Mouse (Mus musculus) hindbrain, embryonic 10.5 days (tissue): ENCODE data around the gene Gm21915. TPM values are rescaled to one million over a fixed set of nuclear protein-coding genes. Genes with fewer than 3 reads are reported as not detected.

ENCODE experiments used
- DNase-seq: peaks from one replicate; pipeline ENCODE4 v3.0.0-alpha.2; 2017; ENCODE audit warnings: low spot score
- H3K27ac ChIP-seq: fragments of 300-500 bp; sonication (generic); 2 replicates; pipeline ENCODE4 v1.5.1; 2016; ENCODE audit warnings: mild to moderate bottlenecking, moderate library complexity
- H3K27me3 ChIP-seq: fragments of 300-500 bp; sonication (generic); 2 replicates; pipeline ENCODE4 v1.6.1; 2016; ENCODE audit warnings: mild to moderate bottlenecking; ENCODE audit not compliant: poor library complexity, insufficient read depth, severe bottlenecking
- H3K36me3 ChIP-seq: fragments of 300-500 bp; sonication (generic); 2 replicates; pipeline ENCODE4 v1.6.1; 2016; ENCODE audit warnings: mild to moderate bottlenecking, moderate library complexity
- H3K4me1 ChIP-seq: fragments of 300-500 bp; sonication (generic); replicated peaks from 2 replicates; pipeline ENCODE4 v1.6.1; 2016; ENCODE audit warnings: mild to moderate bottlenecking
- H3K4me3 ChIP-seq: fragments of 300-500 bp; sonication (generic); 2 replicates; pipeline ENCODE4 v1.5.1; 2016; ENCODE audit warnings: mild to moderate bottlenecking, moderate library complexity
- H3K9me3 ChIP-seq: fragments of 300-500 bp; sonication (generic); 2 replicates; pipeline ENCODE4 v1.6.1; 2016; ENCODE audit warnings: mild to moderate bottlenecking, moderate library complexity
- WGBS: fragments of 180-500 bp; shearing (Covaris S2); methylation state at CpG from one replicate; pipeline ENCODE4 v1.1.7; 2016; 5-methylcytosine and 5-hydroxymethylcytosine counted together
- polyA plus RNA-seq: library from polyadenylated mRNA; unstranded; fragments of >200 nt; fragmentation: Nextera tagmentation; extraction: Ambion mirVana; gene quantifications from 2 replicates; pipeline ENCODE4 v1.2.1, GENCODE M21; 2016

Gene Gm21915
- polyA plus RNA-seq, 1 experiment from 2014 or later: not detected

DNA sequence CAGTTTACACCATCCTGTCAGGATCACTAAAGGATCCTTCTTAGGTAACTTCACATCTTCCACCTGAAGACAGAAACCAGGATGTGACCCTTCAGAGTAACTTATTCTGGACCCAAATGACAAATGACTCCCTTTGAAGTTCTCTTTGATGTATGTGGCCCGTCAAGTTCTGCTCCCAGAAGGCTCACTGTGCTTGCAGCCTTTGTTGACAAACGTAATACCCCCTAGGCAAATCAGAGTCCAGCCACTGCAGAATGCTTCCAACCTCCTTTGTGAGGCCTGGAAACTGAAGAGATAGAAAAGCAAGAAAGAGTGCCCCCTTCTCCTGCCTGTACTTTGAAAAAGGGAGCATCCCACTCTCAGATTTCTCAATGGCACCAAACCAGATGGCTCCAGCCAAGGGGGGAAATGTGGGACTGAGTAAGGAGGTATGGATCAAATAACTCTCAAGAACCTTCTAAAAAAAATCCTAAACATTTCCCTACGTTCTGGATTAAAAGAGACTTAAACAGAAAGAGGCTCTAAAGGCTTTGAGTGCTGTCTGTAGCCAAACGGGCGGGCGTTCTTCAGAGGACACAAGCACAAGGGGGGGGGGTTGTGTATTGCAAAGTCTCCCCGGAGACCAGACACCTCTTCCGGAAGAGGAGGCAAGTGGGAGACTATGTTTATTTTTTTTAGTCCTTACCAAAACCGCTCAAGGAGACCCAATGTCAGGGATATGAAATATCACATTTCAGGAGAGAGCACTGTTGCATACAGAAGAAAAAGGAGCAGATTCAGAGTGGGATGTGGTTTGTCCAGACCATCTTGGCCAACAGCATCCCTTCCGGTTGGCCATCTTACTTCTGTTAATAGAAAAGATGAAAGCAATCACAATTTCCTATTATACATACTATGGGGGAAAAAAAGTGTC, 34.2 kb downstream of the Gm21915 start:
- H3K27ac ChIP-seq: peak overlapping the region; percentile 23; the same call in 1 of the 2 replicates
- no peaks in the 10 kb centered on the region for H3K9me3 ChIP-seq
- H3K4me1 ChIP-seq: peaks cover 45% of the 10 kb centered on the region
- no peaks in the 10 kb centered on the region for H3K36me3 ChIP-seq
- no peaks in the 10 kb centered on the region for H3K27me3 ChIP-seq
- 51% methylated on average over 10 of the region's 10 CpGs for WGBS
- no peak overlapping the region for H3K4me3 ChIP-seq
- no peak for DNase-seq

DNA sequence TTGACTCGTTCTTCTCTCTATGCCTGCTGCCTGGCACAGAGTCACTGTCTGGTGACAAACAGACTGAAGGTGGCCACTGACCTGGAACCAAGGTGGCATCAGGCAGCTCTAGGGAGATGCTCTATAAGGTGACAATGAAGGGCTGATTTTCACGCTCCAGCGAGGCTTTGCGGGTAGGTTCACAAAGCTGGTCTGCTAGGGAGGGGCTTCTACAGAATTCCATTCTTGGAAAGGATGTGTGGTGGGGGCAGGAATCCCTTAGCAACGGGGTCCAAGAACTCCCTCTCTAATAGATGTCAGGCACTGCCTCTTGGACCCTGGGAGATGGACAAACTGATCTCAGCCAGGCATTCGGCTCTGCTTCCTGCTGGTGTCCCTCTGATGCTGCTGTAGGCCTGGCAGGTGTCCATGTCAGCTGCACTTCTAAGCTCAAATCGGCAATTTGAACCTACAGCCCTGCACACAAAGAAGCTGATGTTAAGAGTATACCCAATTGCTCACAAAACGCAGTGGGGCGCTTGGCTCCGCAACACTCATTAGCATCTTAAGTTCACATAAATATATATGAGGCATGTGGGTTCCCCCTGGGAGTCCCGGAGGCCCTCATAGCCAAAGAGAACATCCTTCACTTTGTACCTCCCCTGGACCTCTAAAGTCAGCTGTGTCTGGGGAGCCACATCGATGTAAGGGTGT, 38.2 kb downstream of the Gm21915 start:
- Histone ChIP-seq H3K4me1 (peaks cover 64% of the 10 kb centered on the region), H3K27ac (peak overlapping the region; percentile 77), H3K27me3 (no peaks in the 10 kb centered on the region), H3K36me3 (no peaks in the 10 kb centered on the region), H3K4me3 (no peak overlapping the region), H3K9me3 (no peaks in the 10 kb centered on the region)
- DNase-seq: no peak
- 40% methylated on average over 12 of the region's 12 CpGs for WGBS

DNA sequence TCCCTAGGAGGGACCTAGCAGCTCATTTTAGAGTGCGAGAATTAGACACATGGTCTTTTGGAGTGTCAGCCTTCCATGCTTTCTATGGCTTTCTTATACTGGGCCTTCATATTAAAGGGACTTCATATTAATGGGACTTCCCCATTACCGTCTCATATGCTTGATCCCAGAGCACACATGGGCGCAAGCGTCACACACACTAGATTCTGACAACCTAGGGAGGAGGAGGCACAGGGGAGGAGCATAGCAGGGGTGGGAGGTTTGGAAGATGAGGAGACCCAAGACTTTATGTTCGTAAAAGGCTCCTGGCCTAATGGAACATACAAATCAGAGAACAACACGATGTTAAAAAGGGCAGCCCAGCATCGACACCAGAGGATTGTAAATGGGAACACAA, 38.7 kb downstream of the Gm21915 start:
- peak overlapping the region; percentile 77 for H3K27ac ChIP-seq
- H3K4me1 ChIP-seq: peaks cover 62% of the 10 kb centered on the region
- no peaks in the 10 kb centered on the region for H3K36me3 ChIP-seq

DNA sequence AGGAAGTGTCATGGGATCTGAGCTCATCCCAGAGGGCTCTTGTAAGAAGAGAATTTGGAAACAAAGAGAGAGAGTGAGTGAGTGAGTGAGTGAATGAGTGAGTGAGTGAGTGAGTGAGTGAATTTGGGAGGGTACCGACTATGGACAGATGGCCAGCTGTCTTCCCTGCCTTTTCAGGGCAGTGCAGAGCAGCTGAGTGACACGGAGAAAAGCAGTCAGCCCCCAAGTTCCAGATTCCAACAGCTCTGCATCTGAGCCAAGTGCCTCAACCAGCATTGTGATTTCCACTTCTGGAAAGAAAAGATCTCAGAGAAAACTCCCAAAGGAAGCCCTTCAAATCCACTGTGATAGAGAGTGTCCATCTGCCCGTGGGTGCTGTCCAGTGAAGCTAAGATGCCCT, 39.2 kb downstream of the Gm21915 start:
- Histone ChIP-seq H3K4me3 (no peak overlapping the region), H3K27ac (peak overlapping the region; percentile 77), H3K27me3 (no peaks in the 10 kb centered on the region), H3K36me3 (no peaks in the 10 kb centered on the region), H3K9me3 (no peaks in the 10 kb centered on the region), H3K4me1 (peaks cover 57% of the 10 kb centered on the region)
- DNase-seq: no peak
- WGBS: 62% methylated on average over 3 of the region's 3 CpGs

More for the DNA sequence above, 38.7 kb downstream of the Gm21915 start:
- Histone ChIP-seq H3K9me3 (no peaks in the 10 kb centered on the region), H3K27me3 (no peaks in the 10 kb centered on the region), H3K4me3 (no peak overlapping the region)
- DNase-seq: no peak
- WGBS: 74% methylated on average over 7 of the region's 7 CpGs

DNA sequence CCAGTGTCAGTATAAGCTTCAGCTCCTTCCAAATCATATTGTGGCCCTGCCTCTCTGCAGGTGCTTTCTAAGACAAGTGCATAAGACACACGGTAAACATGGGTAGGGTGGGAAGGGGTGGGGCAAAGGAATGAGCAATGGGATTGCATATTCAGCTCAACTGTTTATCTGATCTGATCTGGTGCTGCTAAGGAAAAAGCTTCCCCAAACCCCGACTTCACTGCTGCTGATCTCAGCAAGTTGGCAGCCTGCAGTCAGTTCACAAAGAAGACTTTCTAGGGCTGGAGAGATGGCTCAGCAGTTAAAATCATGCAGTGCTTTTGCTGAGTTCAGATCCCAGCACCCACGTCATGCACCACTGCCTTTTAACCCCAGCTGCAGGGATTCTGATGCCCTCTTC, 39.6 kb downstream of the Gm21915 start:
- peaks cover 53% of the 10 kb centered on the region for H3K4me1 ChIP-seq
- H3K27ac ChIP-seq: peak overlapping the region; percentile 77
- no peaks in the 10 kb centered on the region for H3K27me3 ChIP-seq
- H3K4me3 ChIP-seq: no peak overlapping the region
- WGBS: 58% methylated on average over 3 of the region's 3 CpGs
- no peaks in the 10 kb centered on the region for H3K36me3 ChIP-seq
- no peaks in the 10 kb centered on the region for H3K9me3 ChIP-seq
- no peak for DNase-seq

DNA sequence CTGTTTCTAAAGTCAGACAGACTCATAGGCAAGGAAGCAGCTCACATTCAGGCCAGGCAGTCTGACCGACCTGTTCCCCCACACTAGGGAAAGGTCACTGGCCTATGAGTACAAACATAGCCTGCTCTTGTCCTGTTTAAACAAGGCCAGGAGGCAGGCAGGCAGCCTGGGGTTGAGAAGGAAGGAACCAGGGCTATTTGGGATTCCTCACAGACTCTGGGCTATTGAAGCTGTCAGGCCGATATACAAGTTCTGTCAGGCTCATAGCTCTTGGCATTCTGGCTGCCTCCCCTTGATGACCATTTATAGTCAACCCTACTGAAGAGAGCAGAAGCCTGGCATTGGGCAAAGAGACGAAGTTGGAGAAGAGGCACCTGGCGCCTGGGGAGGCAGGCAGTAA, 41.2 kb downstream of the Gm21915 start:
- peak overlapping the region; percentile 59 for H3K27ac ChIP-seq
- H3K36me3 ChIP-seq: no peaks in the 10 kb centered on the region
- no peaks in the 10 kb centered on the region for H3K9me3 ChIP-seq
- no peak overlapping the region for H3K4me3 ChIP-seq
- peaks cover 59% of the 10 kb centered on the region for H3K4me1 ChIP-seq
- 60% methylated on average over 4 of the region's 4 CpGs for WGBS
- H3K27me3 ChIP-seq: no peaks in the 10 kb centered on the region
- no peak for DNase-seq

DNA sequence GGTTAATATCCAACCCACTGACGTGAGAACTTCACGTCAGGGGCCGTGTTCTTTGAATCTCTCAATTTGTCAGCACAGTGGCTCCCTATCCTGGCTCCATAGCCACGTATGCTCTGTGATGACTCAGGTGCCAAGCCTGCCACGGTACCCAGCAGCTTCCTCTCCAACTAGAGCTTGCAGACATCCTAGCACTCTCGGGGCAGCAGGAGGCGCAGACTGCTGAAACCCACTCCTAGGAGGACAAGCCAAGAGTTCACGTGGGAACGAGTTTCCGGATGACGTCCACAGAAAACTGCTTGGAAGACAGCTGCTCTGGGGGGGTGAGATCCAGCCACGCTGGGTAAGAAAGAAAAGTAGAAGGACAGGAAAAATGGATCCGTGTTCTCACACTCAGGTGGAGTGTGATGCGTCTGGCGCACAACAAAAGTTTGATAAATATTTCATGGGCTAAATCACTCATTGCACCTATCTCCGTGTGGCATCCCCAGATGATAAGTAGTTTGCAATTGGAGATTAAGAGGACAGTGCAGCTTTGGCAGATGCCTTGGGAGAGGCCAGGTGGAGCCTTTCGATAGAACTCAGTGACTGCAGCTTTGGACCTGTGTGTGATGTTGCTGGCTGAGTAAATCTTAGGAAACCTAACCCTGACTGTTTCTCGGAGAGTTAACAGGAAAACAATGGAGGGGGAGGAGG, 46.9 kb downstream of the Gm21915 start:
- 72% methylated on average over 18 of the region's 18 CpGs for WGBS
- no peaks in the 10 kb centered on the region for H3K9me3 ChIP-seq
- H3K27me3 ChIP-seq: no peaks in the 10 kb centered on the region
- peaks cover 44% of the 10 kb centered on the region for H3K4me1 ChIP-seq
- no peak for DNase-seq
- H3K27ac ChIP-seq: peak overlapping the region; percentile 4; the same call in 1 of the 2 replicates
- H3K36me3 ChIP-seq: no peaks in the 10 kb centered on the region
- H3K4me3 ChIP-seq: no peak overlapping the region

DNA sequence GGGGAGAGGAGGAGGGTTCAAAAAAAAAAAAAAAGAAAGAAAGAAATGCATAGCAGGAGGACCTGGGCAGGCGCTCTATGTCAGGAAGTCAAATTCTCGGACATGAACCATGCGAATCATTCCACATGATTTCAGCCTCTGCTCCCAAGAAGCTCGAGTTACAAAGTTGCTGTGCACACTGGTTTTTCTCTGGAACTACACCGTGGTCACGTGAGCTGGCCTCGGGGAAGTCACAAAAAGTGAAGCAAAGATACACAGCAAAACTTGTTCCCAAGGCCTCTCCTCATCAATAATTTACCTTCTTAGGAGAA, 47.4 kb downstream of the Gm21915 start:
- Histone ChIP-seq H3K27ac (no peak overlapping the region), H3K4me3 (no peak overlapping the region), H3K4me1 (peaks cover 47% of the 10 kb centered on the region), H3K27me3 (no peaks in the 10 kb centered on the region), H3K36me3 (no peaks in the 10 kb centered on the region), H3K9me3 (no peaks in the 10 kb centered on the region)
- 31% methylated on average over 7 of the region's 7 CpGs for whole genome bisulfite sequencing
- no peak for DNase-seq

Other genes starting within 250 kb of the Gm21915 start
- 2.9 and 4.6 TPM in 2 replicates for gene Gramd1b, start 139.2 kb upstream of the Gm21915 start, polyA plus RNA-seq
- 33.7 and 37.0 TPM in 2 replicates for gene Clmp, start 15.3 kb downstream of the Gm21915 start, polyA plus RNA-seq
- gene Hspa8, start 130.4 kb downstream of the Gm21915 start, polyA plus RNA-seq: 2,933 and 3,536 TPM in 2 replicates
- 0.12 TPM in 1 of 2 replicates, not detected in the other for gene Bsx, start 203.5 kb downstream of the Gm21915 start, polyA plus RNA-seq